Mouse (Mus musculus) embryo, embryonic 9.5 days (tissue): ENCODE data around the gene Gzmm.

ENCODE experiments used
- DNase-seq: peaks from one replicate; pipeline ENCODE4 v3.0.0-alpha.2; 2017; ENCODE audit errors: extremely low spot score

The Gzmm gene

DNA sequence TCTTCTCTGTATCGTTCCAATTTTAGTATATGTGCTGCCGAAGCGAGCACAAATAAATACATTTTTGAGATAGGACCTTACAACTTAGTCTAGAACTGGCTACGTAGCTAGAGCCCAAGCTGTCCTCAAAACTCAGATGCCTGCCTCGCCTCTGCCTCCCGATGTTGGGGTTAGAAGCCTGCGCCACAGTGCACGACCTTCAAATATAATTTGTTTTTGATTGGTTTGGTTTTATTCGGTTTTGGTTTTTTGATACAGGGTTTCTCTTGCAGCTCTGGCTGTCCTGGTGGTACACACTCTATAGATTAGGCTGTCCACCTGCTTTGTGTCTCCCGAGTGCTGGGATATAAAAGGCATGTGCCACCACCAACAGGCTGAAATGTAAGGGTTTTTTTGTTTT is 14.7 kb downstream of the Gzmm start:
- no peak for DNase-seq

GRCm38 (mm10) chr10:79704065-79704969 is 15.5 kb downstream of the Gzmm start, which contains the start of gene Bsg:
TSS of gene Bsg (plus strand) at chr10:79704491.
- peak; percentile 98 for DNase-seq

GRCm38 (mm10) chr10:79704970-79705360 is 16.1 kb downstream of the Gzmm start:
- DNase-seq, result no peak

GRCm38 (mm10) chr10:79705951-79706350 is 17.1 kb downstream of the Gzmm start:
- DNase-seq, result no peak

DNA sequence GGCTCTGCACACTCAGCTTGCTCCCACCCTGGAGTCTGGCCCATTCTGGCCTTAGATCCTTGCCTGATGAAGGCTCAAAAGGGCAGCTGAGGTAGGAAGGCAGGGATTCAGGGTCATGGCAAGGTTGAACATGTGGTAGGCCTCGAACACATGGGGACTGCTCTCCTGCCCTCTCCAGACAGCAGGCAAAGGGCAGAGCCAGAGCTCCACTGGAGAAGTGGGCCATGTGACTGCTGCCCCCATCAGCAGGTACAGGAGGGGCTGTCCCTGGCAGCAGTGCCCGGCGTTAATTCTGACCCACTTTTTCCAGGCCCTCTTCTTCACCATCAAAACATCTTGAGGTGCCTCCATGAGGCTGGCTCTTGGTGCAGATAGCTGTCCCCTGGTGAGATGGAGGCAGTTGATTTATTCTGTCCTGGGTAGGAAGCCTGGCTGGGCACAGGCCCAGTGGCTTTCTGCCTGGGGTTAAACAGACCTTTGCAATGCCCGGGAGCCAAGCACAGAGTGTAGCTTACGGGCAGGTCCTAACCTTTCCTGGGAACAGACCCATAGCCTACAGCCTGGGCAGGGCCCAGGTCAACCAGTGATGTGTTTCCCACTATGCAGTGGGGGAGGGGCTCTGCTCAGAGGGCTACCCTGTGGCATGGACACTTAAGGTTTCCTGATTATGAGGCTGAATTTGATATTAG is 17.7 kb downstream of the Gzmm start:
- no peak for DNase-seq

DNA sequence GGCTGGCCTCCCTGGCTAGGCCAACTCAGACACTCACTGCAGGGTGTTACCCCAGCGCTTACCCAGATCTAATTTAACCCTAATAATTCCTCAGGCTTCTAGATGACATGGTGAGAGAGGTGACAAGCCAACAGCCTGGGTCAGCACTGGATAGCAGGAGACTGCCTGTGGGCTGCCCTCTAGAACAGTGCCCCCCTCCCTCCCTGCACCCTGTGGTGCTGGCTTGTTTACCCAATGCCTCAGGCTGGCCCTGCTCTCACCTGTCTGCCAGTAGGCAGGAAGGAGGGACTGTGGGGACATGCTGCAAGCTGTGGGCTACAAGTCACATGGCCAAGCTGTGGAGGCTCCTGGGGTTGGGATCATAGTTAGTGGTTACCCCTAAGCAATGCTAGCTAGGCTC is 18.3 kb downstream of the Gzmm start:
- DNase-seq, result no peak

GRCm38 (mm10) chr10:79707759-79708158 is 18.9 kb downstream of the Gzmm start:
- DNase-seq, result no peak

- DNase-seq, result no peak
Measured at GRCm38 (mm10) chr10:79708668-79709067, 19.8 kb downstream of the Gzmm start.

DNA sequence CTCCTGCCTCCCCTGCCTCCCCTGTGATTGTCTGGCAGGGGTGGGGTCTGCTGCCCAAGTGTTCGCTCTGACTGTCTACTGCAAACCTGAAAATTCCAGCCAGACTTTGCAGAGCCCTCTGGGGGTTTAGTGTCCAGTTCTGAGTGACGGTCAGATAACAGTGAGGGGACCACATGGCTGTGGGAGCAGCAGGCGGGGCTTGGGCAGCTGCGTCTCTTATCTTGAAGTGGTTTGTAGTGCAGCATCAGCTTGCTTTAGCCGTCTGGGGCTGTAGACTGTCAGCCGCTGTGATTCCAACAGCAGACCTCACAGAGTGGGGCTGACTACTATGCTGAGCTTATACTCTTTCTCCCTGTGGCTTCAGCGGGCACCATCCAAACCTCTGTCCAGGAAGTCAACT is 20.5 kb downstream of the Gzmm start:
- DNase-seq, result no peak

GRCm38 (mm10) chr10:79712029-79712428 is 23.2 kb downstream of the Gzmm start:
- no peak for DNase-seq

DNA sequence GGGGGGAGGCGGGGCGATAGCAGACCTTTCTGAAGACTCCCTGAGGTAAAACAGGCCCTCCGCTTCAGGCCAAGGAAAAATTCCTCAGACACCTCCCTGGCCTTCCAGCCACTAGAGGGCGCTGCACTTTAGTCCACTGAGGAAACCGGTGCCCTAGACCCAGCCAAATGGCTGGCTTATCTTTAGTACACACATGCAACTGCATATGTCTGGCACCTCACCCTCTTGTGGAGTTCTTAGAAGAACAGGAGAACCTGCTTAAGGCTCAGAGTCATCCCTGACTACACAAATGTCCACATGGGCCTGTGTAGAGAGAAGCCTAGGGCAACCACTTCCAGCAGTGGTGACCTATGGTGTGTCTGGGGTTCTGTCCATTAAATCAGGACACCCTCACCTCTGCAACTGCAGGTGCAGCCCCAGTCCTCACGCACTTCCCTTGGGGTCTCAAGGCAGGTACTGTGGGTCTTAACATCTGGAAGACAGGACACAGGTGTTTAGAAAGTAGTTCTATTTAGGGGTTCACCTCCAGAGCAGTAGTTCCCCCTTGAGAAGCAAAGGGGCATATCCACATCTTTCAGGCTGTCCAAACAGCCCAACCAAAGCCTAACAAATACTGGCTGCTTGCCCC is 23.8 kb downstream of the Gzmm start:
- peak; percentile 80 for DNase-seq

DNA sequence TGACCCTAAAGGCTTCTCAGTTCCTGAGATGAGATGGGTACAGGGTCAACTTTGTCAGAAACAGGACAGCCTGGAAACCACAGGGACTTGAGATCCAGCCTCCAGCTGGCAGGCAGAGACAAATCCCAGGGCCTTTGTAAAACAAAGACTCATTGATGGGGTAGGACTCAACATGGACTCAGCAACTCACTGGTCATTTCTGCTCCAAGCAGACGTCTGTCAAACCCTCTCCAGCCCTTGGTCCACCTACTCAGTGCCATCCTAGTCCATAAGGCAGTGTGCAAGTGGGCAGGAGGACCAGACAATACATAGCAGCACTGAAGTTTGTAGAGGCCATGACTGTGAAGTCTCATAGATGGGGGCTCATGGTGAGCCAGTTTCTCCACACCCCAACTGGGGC is 24.3 kb downstream of the Gzmm start:
- no peak for DNase-seq

GRCm38 (mm10) chr10:79714996-79715395 is 26.2 kb downstream of the Gzmm start:
- DNase-seq, result no peak

- no peak for DNase-seq
Measured at GRCm38 (mm10) chr10:79716254-79716987, 27.6 kb downstream of the Gzmm start, which contains the start of gene Hcn2. TSS of gene Hcn2 (plus strand) at chr10:79716634.

DNA sequence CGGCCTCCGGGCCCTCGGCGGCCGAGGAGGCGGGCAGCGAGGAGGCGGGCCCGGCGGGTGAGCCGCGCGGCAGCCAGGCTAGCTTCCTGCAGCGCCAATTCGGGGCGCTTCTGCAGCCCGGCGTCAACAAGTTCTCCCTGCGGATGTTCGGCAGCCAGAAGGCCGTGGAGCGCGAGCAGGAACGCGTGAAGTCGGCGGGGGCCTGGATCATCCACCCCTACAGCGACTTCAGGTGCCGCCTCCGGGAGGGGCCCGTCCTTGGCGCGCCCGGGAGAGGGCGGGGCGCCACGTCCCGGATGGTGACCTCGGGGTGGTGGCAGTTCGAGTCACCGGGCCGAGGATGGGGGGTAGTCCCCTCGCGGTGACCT is 28.2 kb downstream of the Gzmm start:
- no peak for DNase-seq

DNA sequence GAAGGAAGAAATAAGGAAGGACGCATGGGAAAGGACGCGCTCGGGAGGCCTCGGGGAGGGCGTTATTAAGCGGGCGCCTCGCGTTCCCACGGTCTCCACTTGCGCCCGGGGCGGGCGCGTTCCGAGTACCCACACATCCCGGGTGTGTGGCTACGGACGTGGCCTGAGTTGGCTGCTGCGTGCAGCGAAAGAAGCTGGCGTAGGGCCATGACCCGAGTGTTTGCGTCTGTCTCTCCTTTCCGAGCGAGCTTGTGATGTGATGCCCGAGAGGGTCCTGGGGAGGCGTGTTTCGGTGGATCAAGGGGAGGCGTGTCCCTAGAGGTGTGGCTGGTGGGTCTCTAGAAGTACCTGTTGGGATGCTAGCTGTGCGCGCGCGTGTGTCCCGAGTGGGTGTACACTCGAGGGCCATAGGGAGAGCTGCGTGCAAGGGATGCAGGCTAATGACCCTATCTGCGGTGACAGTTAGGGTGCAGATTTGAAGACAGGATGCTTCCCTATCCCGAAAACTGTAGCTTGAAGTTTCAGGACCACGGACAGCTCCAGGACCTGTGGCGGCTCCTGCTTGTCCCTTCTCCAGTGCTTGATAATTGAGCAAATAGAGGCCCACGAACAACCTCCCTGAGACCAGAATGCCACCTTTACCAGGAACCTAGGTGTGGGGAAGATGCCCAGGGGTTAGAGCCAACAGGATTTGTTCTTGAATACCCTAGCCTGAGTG is 29.0 kb downstream of the Gzmm start:
- peak; percentile 80 for DNase-seq

DNA sequence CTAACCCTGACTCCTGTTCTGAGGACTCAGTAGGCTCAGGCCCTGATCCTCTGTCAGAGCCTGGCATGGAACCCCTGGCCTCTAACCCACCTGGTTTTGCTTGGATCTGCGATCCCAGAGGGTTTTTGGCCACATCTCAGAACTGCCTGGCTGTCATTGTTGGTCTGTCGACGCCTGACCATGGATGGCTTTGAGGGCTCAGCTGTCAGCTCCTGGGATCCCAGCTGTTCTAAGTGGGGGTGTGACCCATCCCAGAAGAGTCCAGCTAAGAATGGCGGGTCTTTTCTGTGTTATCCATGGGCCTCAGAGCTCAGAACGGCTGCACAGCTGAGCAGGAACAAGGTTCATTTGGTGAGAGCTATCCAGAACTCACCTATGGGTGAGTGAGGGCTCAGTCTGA is 32.3 kb downstream of the Gzmm start:
- no peak for DNase-seq

DNA sequence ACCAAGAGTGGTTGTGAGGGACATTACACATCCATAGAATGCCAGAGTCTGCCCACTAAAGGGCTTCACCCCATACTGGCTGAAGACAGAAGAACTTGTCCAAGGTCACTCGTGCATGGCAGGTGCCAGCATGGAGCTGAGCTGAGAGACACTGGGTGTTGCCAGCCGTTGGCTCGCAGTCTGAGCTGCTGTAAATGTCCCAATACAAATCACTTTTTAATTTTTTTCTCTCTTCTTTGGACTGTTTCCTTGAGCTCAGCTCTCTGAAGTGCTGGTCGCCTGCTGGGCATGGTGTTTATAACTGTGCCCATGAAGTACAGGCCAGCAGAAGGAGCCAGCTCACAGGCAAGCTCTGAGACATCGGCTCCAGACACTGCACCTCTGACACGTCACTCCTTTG is 34.2 kb downstream of the Gzmm start:
- DNase-seq, result no peak

DNA sequence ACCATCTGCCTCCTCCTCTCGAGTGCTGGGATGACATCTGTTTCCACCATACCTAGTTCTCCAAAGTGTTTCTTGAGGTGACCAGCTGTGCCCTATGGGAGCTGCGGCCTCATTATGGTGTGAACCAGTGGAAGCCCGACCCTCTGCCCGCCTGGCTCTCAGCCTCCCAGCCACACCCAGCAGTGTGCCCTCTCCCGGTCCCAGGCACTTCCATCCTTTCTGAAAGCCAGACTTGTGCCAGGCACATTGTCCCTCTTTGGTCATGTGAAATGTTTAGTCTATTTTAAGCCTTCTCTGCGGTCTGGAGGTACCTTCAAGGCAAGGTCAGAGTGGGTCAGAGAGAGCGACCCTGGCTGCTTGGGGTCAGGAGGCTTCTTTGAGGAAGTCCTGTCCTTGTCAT is 34.9 kb downstream of the Gzmm start:
- no peak for DNase-seq

GRCm38 (mm10) chr10:79726090-79726489 is 37.3 kb downstream of the Gzmm start:
- peak; percentile 41 for DNase-seq
